Mouse (Mus musculus): ENCODE data around the gene Mamld1. TPM values are rescaled to one million over a fixed set of nuclear protein-coding genes. Genes with fewer than 3 reads are reported as not detected.

The Mamld1 gene
- polyA plus RNA-seq (2012; rRNA removed): 0.96 and 1.5 TPM in 2 replicates

DNA sequence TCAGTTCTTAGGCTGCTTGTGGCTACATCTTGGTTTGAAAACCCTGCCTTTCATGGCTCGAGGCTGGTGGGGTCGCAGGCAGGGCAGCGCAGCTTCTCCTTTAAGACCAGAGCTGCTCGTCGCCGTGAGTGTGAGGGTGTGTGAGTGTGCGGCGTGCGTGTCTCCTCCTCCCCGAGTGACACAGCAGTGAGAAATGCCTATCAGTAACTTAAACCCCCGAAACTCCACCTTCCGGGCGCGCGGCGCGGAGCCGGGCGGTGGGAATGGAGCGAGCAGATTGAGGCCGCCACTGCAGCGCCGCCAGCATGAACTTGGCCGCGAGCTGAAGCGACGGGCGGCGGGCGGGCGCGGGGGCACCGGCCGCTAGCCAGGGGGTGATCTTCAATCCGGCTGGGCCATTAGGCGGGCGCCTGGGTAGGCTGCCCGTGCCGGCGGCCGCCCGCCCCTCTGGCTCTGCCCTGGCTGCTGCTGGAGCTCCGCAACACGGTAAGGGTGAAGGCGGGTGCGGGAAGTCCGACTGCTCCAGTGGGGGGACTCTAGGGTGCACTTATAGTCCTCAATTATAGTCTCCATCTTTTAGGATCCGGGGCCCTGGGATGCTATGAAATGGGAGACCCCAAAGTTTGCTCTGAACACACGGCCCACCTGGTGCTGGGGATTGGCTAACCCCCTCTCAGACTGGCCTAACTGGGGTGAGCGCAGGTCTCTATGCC is at the start of gene Mamld1:
Mamld1 (plus strand) TSS at position 393 of the 713 bp plus-strand sequence.

Other genes with a start within 250 kb of the Mamld1 start
- 0.24 and 0.54 TPM in 2 replicates for gene Mtm1, start 160.5 kb downstream of the Mamld1 start, polyA plus RNA-seq (2012; rRNA removed)

All from stomach, adult 2 months (tissue).